Mouse (Mus musculus): ENCODE results near the gene Myd88.

DNA sequence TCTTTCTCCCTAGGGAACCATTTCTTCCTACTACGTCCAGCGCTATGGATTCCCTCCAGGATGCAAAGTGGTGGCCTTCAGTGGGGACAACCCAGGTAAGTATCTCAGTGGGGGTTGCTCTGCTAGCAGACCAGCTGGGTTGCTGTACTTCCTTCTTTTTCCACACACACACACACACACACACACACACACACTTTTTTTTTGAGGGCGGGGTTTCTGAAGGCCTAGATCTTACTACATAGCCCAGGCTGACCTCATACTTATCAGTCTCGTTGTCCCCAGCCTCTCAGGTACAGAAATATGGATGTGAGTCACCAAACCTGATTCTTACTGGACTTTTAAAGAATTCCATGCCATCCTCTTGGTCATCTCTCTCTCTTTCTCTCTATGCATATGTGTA, 37.0 kb upstream of the Myd88 start:
- TF ChIP-seq CTCF (IDR thresholded peaks at IDR 0.05; ENCODE audit: low read depth), result no peak
- no peak for TF ChIP-seq EP300 (IDR thresholded peaks at IDR 0.05; ENCODE audit: low read depth)

Data from liver, embryonic 14.5 days (tissue).